Mouse (Mus musculus): ENCODE data around the gene Plcl1. TPM values are rescaled to one million over a fixed set of nuclear protein-coding genes. Genes with fewer than 3 reads are reported as not detected.

The Plcl1 gene
- 1 to 10 TPM; 4.7 to 9.0 (median 6.6) TPM for total RNA-seq (2022)

DNA sequence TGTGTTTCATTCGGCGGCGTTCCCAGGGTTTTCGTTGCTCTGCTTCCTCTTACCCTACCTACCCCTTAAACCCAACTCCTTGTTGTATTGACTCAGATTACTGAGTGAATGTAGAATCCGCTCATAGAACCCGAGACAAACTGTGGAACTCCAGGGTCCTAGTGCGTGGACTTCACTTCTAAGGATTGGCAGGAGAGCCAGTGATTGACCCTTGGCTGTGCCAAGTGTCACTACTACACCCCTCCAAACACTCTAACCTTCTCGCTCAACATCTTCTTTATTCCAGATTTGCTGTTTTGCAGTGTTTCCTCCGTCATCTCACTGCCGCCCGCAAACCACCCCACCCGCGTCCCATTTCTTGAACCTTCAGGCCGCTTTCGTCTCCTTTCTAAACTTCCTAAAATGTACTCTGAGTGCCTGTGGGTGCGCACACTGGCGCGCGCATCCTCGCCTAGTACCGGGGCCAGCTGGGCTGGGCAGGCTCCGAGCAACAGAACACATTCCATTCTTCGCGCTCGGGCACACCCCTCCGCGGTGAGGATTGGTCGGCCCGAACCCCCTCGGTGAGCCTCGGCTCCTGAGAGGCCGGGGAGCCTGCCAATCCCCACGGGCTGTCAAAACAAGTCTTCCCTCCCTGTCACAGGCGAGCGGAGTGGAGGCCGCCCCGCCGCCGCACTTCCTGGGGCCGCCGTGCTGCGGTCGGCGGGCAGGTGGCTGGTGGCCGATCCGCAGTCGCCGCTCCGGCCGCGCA is at the start of gene Plcl1:
Gene Plcl1, plus strand, starts transcription at position 650 of the 751 bp plus-strand sequence.
- peak; percentile 93 for DNase-seq

DNA sequence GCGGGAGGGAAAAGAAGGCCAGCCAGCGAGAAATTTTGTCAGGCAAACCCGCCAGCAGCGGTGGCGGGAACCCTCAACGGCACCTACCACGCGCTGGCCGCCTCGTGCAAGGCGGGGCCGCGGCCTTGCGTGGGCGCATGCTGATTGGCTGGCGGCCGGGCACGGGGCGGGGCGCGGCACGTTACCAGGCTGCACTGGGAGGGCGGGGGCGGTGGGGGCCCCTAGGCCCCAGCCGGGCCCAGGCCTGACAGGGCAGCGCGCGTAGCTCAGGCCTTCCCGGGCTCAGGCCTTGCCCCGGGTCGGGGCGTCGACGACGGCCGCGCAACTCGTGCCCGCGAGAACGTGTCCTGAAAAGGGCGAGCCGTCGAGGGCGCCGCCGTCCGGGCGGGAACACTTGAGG is 43.1 kb upstream of the Plcl1 start:
- DNase-seq, result no peak

DNA sequence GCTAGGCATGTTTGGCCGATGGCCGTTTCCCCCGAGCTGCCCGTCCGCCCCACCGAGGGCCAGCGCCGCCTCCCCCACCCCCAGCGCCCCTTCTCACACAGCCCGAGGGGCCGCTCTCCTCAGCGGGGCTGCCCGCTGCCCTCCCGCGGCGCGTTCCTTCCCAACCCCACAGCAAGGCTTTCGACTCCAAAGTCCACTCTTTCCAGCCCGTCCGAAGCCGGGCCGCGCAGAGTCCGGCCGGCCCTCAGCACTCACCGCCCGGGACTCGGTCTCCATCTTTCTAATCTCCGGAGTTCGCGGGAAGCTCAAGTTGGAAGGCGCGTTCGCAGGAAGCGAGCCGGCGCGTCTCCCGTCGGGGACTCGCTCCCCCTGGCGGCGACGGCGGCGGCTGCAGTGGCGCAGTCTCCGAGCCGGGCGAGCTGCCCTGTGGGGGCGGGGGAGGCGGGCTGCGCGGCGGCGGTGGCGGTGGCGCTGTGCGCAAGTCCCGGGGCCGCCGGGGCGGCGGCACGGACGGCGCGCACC is 42.6 kb upstream of the Plcl1 start, which contains the start of gene Boll:
Gene Boll, minus strand, starts transcription at position 426 of the 522 bp plus-strand sequence.
- peak; percentile 21 for DNase-seq

DNA sequence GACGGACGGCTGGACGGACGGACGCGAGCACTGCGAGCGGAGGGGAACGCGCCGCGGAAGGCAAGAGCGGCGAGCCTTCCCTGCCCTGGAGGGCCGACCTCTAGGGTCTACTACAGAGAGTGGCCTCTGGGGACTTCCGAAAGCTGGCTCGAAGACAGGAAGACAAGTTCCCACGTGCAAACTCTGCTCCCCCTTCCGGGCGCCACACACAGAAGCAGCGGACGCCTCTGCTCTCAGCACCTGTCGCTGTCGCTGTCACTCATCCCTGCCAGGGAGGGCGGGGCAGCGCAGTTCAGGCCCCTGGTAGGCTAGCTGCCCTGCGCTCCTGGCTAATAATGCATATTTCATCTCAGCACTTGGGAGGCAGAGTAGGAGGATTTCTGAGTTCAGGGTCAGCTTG is 42.1 kb upstream of the Plcl1 start:
- no peak for DNase-seq

DNA sequence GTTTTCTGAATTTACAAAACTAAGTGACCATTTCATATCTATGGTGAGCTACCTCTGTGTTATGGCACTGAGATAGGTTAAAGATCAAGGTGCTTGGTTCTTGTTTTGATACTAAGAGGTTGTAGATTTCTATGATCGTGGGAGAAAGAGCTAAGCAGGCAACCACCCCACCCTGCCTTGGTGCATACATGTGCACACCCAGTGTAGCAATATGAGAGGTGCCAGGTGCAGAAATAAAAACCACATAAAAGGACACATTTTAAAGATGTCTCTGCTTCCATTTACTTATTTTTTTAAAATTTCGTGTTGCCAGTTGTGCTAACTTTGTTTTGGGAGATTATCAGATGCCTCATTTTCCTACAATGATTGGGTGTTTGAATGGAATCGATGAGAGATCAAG is 33.1 kb upstream of the Plcl1 start:
- DNase-seq, result no peak

DNA sequence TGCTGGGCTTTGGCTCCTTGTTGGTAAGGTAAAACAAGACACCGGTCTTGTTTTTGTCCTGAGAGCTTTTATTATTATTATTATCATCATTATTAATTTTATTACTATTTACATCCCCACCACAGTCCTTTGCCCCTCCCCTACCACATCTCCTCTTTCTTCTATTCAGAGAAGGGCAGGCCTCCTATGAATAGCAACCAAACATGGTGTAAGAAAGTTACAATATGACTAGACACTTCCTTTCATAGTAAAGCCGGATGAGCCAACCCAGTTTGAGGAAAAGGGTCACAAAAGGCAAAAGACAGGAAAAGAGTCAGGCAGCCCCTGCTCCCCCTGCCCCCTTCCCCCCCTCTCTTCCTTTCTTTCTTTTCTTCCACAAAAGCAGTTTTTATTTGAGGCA is 25.2 kb upstream of the Plcl1 start:
- DNase-seq, result no peak

DNA sequence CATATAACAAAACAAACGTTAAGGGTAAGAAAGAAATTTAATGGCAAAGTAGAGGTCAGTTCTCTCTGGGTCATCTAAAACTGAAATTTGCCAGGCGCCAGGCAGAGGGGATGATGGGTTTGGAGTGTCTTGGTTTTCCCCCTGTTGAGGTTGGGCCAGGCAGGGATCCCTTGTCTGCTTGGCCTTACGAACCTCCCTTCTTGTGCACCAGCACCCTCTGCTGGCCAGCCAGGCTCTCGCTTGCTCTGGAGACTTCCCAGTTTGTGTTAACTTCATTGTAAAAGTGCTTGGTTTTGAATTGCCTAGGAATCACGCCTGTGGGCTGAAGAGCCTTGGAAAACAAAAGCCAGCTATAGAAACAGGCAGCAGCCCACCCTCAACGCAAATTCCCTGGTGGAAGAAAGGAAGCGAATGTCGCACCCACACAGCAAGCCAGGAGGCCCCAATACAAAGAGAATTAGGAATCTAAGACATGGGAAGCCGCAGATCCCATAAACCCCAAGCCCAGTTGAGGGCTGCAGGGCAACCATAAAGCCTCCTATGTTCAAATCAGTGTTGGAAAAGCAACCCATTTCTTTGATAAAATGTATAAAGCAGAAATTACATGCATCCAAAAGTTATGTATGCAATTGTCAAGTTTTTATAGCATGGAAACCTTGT is 22.5 kb upstream of the Plcl1 start:
- peak; percentile 61 for DNase-seq

DNA sequence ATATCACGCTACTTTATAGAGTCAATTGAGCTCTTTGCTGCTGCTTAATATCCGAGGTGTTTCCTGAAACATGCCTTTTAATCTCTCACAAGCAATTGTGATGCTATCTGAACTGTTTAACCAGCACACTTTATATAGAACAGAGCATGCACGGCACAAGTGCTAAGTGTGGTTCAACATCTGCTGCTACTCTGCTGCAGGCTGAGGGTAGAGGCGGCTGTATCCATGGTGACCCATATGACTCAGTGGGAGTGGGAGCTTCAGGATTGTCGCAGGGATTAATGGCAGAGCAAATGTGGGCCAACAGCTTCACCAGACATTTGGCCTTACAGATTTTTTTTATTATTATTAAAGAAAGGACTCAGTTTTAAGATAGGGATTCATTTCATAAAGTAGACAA is 5.8 kb upstream of the Plcl1 start:
- no peak for DNase-seq

DNA sequence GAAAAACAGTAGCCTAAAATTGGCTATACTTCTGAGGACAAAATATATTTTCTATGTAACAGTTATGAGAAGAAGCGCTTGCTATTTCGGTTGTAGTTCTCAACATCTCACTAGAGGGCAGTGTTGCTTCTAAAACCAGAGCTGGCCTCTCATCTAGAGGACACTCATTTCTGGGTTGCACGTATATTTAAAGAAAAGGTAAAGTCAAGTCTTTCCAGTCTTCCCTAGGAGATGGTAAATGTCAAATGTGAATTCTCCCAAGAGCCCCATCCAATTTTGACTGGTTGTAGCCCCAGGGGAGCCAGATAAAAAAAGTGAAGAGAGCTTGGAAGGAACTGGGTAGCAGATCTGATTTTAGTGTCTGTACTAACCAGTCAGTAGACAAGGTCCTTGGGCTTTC is 1.3 kb upstream of the Plcl1 start:
- DNase-seq, result peak; percentile 16

DNA sequence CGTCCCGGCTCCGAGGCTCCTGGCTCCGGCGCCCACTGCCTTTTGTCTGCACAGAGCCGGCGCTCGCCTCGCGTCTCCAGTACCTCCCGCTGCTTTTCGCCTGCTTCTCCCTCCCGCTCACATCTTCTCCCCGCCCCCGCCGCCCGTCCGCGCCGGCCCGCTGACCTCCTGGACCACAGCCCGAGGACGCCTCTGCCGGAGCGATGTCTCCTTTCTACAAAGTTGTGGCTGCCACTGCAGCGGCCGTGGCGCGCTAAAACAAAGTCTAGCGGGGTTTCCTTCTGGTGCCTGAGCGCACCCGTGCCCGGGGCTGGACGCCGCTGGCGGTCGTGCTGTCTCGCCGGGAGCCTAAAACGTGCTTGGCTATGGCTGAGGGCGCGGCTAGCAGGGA is 297 bp downstream of the Plcl1 start:
- DNase-seq, result peak; percentile 70

DNA sequence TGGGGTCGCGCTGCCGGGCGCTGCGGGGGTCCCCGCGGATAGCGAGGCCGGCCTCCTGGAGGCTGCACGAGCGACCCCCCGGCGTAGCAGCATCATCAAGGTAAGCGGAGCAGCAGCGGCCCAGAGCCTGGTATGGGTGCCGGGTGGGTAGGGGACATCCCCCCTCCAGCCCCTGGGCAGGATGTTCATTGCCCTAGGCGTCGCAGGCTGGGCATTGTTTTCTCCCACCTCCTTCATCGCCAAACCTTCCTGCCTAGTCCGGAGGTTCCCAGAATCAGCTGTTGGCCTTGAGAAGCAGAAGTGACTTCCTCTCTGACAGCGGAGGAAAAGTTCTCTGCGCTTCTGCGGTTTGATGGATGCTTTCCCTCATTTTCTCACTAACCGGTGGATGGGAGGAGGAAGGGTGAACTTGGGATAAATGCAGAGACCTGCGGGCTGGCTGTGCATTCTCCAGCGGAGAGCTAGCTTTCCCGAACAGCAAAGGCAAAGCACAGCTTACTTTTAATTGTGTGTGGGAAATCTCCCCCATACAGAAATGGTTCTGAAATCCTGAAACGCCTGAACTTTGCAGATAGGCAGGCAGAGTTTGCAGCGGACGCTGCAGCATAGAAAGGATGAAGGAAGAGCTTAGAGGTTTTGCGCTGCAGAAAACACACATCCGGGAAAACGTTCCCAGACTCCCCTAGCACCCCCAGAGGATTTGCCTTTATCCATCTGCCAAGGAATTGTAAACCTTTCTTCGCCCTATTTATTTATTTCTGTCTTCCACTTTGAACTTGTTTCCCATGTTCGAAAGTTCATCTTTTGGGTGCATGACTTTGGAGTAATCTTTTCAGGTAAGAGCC is 1.0 kb downstream of the Plcl1 start:
- peak; percentile 7 for DNase-seq

DNA sequence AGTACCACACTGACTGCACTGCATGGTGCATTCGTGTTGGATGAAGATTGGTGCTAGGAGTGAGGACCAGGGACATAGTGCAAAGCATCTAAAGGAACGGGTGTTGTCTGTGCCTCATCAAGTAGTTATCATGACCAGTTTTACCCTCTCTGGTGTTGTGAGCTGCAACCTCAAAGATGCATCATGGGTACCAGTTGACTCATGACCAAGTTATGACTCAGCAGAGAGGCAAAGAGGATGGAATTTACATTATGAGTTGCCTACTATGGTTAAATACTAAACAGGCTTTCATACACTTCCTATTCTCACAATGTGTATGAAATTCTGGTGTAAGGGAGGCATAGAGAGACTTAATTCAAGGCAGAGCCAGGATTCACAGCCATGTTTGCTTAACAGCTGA is 4.9 kb downstream of the Plcl1 start:
- DNase-seq, result no peak

DNA sequence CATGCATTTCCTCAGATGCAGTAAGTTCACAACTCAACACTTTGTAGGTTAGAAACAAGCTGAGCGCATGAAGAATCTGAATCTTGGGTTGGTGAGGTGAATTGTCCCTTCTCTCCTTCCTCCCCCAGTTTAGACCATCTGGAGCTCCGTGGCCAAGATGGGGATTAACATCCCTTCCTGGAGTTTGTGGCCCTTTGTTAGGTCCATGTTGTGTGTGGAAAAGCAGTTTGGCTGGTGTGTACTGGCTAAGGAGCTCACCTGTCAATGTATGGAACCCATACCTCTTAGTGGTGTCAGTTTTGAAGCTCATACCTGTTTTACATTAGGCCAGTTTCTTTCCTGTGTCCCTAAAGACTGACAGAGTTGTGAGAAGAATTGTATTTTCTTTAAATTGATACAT is 5.4 kb downstream of the Plcl1 start:
- no peak for DNase-seq

DNA sequence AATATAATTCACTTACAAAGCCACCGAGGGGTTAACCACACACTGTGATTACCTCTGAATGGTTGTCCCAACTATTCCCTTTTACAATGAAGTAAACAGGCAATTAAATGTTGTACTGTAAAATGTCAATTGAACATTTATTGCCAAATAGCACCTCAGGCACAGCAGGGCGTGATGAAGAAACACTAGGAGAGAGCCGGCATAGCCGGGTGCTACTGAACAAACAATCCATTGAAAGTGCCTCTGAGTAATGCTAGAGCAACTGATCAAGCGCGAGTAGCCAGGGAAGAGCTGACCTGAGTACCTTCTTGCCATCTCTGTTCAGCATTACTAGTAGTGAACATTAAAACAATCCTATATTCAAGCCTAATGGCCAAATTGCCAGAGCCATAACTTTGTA is 6.8 kb downstream of the Plcl1 start:
- no peak for DNase-seq

DNA sequence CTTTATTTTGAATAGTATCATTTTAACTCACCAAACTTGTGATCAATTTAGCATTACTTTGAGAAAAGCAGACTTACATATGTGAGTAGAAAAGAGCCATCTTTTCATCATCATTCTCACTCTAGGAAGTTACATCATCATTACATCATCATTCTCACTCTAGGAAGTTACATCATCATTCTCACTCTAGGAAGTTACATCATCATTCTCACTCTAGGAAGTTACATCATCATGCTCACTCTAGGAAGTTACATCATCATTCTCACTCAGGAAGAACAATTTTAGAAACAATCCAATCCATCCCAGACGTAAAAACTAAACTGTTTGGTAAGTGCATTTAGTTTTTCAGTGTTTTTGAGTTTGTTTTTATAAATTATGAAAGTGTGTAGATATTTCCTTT is 7.8 kb downstream of the Plcl1 start:
- DNase-seq, result no peak

DNA sequence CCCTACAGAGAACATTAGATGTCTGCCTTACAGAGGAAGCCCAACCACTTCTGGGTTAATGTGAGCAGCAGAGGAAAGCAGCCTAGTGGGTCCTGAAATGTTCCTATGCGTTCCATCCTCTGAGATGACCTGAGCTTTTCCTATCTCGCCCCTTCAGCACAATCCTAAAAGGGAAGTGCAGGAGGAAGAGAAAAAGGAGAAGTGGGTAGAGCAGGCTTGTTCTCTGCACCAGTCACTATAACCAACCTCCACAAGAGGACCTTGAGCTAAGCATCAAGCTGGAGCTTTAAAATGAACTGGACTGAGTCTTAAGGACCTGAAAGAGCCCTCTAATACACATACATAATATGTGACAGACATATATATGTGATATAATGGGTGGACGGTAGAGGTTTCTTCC is 13.2 kb downstream of the Plcl1 start:
- no peak for DNase-seq

DNA sequence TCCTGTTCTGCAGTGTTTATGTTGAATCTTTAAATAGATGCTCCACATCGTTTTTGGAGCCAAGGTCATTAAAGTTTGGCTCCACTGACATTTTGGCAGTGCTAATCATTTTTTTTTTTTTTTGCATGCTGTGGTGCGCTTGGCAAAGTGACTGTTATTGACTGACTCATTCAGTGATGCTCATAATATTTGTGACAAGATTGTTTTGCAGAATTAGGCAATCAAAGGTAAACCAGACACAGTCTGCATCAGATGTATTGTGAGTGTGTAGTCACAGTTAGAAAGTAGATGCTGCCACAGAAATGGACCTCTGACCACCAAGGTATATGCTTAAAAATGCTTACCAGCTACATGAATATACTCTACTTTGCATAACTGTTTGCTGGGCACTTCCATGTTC is 21.9 kb downstream of the Plcl1 start:
- DNase-seq, result no peak

DNA sequence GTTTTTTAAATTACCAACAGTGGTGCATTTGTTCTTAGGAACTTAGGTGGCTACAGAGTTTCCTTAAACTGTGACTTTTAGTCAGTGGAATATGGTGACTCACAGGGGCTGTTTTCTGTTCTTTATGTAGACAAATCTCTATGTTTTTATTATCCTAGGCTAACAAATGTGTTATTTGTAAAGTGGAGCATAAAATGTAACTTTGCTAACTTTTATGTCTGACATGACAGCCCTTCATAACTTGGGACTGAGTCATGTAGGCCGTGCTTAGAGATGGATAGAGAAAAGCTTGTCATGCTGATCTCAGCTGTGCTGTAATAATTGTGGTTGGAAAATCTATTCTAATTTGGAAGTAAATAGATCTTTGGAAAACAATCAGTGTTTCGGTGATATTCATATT is 23.3 kb downstream of the Plcl1 start:
- no peak for DNase-seq

DNA sequence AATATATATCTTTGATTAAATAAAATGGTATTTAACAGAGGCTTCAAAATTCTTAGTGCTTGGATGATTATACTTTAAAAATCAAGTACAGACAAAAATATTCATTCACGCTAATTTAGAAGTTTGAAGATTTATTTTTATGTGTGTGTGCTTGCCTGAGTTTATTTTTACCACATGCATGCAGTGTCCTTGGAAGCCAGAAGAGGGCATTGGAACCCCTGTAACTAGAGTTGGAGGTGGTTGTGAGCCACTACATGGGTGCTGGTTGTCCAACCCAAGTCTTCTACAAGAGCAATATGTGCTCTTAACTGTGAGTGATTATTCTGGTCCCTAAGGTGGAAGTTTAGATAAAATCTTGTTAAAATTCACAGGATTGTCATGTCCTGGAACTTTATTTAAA is 24.0 kb downstream of the Plcl1 start:
- no peak for DNase-seq

DNA sequence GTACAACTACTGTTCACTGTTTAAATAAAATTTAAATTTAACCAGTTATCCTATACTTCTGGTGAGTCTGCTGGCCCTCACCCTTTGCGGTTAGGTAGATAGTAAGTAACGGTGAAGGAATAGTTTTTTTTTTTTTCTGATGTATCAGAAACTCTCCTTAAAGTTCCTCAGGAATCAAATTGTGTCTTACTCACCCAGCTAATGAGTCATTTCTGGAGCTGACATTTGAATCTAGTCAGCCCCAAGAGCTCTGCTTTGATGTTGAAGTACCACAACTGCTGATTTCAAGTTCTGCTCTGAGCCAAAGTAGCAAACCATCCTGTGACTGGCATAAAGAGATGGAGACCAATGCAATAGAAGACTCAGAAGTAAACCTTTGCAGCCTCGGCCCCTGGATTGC is 24.9 kb downstream of the Plcl1 start:
- DNase-seq, result no peak

DNA sequence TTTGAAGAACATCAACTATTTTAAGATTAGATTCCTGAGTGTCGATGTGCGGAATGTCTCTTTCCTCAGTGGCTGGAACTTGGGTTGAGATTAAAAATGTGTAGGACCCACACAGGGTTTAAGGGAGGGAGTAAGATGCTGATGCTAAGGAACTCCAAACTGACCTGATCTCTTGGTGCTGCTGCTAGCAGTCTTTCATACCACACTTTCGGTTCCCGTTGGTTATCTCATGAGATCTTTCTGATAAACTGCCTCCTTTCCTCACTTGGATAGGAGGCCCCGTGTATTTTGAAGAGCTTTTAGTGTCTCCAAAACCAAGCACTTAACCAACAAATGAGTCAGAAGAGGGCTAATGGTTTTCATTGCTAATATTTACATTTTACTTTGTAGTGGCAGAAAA is 30.9 kb downstream of the Plcl1 start:
- DNase-seq, result no peak

DNA sequence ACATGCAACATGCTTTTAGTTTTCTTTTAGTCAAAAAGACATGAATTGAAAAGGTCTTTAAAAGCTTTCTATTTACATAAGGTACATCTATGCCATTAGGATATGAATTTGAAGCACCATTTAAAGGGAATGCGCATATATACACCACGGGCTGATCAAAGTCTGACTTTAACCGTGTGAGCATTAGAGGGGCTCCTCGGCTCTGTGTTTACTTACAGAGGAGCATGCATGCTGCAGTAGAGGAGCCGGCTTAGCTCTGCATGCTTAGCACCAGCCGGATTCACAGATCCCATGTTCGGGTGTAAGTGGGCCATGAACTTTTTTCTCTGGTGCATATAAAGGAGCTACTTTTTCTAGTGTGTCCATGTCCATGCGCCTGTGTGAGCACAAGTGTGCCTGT is 31.4 kb downstream of the Plcl1 start:
- DNase-seq, result no peak

DNA sequence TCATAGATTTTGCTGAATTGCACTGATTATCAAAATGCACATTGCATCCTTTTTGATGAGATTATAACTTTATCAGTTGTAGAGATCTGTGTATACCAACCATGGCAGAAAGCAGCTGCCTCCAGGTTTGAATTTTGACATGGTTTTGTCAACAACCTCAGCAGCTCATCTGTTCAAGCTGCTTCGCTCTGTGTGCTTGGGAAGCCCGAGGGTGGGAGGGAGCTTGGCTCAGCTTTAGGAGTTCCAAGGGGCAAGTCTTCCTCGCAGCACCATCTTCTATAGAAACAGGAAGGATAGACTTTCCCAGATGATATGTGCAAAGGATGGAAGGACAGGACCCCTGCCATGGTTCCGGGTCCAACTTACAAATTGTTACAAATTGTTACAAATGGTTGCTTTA is 32.9 kb downstream of the Plcl1 start:
- DNase-seq, result no peak

Data from adrenal gland, adult 8-10 months (tissue).